ENCODE assay signal across 8 mouse cellular contexts in the genomic region with DNA sequence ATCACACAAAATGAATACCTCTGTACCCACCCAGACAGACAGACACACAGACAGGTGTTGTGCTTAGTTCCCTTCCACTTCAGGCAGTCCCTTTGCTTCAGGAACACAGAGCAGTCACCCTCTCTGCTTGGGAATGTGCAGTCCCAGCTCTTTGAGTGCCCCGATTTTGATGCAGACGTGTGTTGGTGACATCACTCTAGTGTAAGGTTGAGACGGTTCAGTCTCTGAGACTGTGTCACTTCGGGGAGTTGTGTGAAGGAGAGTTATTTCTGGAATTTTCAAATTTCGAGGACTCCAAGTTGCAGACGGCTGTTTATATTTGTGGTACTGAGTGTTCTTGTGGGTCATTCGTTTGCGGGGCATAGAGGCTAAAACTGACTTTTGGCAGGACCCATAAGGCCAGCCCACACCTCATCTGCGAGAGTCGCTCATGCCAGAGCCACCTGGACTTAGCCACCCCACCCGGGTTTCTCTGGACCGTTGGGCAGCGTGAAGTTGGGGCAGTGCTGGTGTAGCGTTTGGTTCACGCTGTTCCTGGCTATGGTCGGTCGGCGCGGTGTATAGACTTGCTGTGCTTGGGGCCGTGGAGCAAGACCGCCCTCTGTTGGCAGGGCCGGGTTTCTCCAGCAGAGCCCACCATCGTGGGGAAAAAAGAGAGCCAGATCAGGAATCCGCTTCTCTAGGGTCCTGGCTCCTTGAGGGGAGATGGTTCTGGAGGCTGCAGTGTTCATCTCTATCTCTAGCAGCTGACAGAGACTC. TPM values are rescaled to one million over a fixed set of nuclear protein-coding genes. Genes with fewer than 3 reads are reported as not detected.
DNase-seq lines count a peak whose midpoint lies in the region; ATAC-seq and TF ChIP-seq lines count a peak whose summit lies in the region.

No protein-coding gene starts in this region.

- WGBS in embryonic facial prominence, embryonic 14.5 days = 15% methylated on average over 24 of the region's 24 CpGs
- 18% methylated on average over 24 of the region's 24 CpGs for WGBS in heart, embryonic 10.5 days
- WGBS in liver, adult 2 months = 16% methylated on average over 24 of the region's 24 CpGs

- DNase-seq in A20 (ENCODE audit: low read depth, low spot score) = peak; percentile 83
- peak; percentile 88 for DNase-seq in adrenal gland, postnatal 14 days
- DNase-seq in embryonic facial prominence, embryonic 14.5 days (ENCODE audit: low spot score) = peak; percentile 74
- DNase-seq in heart, embryonic 10.5 days (ENCODE audit: low spot score) = peak; percentile 86
- peak; percentile 76 for DNase-seq in kidney, adult 9 months
- peak; percentile 45 for DNase-seq in liver, adult 2 months (ENCODE audit: extremely low read depth, low read depth, low spot score)
- DNase-seq in naive thymus-derived CD4-positive, alpha-beta T cell, adult 2 months (ENCODE audit: low read depth) = peak; percentile 89
- peak; percentile 74 to 90 for DNase-seq in spleen, postnatal 4 days (ENCODE audit: low spot score in 2 of 2)

- no peaks in the 10 kb centered on the region for H3K9me3 ChIP-seq in embryonic facial prominence, embryonic 14.5 days (ENCODE audit: control insufficient read depth, low read length)
- no peaks in the 10 kb centered on the region for H3K9me3 ChIP-seq in heart, embryonic 10.5 days

- H3K27ac ChIP-seq in embryonic facial prominence, embryonic 14.5 days (replicated peaks; ENCODE audit: low read depth, low read length) = no peak overlapping the region
- H3K27ac ChIP-seq in heart, embryonic 10.5 days = peak overlapping the region; percentile 17; the same call in 1 of the 2 replicates
- no peak overlapping the region for H3K27ac ChIP-seq in liver, adult 2 months (replicated peaks; ENCODE audit: insufficient read depth, low read depth, low read length)

- H3K4me3 ChIP-seq in embryonic facial prominence, embryonic 14.5 days (ENCODE audit: low read depth, low read length) = no peak overlapping the region
- H3K4me3 ChIP-seq in heart, embryonic 10.5 days = peak overlapping the region; percentile 37
- no peak overlapping the region; the same call in 1 of the 2 replicates for H3K4me3 ChIP-seq in liver, adult 2 months (ENCODE audit: insufficient read depth, low read depth, low read length)

- no peaks in the 10 kb centered on the region for H3K79me2 ChIP-seq in liver, adult 2 months (ENCODE audit: control insufficient read depth, insufficient read depth, low read length)

- H3K4me1 ChIP-seq in embryonic facial prominence, embryonic 14.5 days (ENCODE audit: control insufficient read depth, insufficient read depth, low read length) = peaks cover 3% of the 10 kb centered on the region; the same call in 1 of the 2 replicates
- peaks cover 23% of the 10 kb centered on the region for H3K4me1 ChIP-seq in heart, embryonic 10.5 days
- H3K4me1 ChIP-seq in liver, adult 2 months (ENCODE audit: control insufficient read depth, insufficient read depth, low read length) = no peaks in the 10 kb centered on the region

- H3K4me2 ChIP-seq in embryonic facial prominence, embryonic 14.5 days (ENCODE audit: low read depth, low read length) = peak overlapping the region; percentile 54

- H3K36me3 ChIP-seq in embryonic facial prominence, embryonic 14.5 days (ENCODE audit: control insufficient read depth, insufficient read depth, low read length) = no peaks in the 10 kb centered on the region
- no peaks in the 10 kb centered on the region for H3K36me3 ChIP-seq in heart, embryonic 10.5 days
- no peaks in the 10 kb centered on the region for H3K36me3 ChIP-seq in liver, adult 2 months (ENCODE audit: control insufficient read depth, insufficient read depth, low read length)

- peak; percentile 93 for ATAC-seq in embryonic facial prominence, embryonic 14.5 days (ENCODE audit: low read depth)

- H3K27me3 ChIP-seq in embryonic facial prominence, embryonic 14.5 days (replicated peaks; ENCODE audit: control insufficient read depth, insufficient read depth, low read length) = 0 out of 2 replicates have a peak, but pooled peaks cover 3% of the 10 kb centered on the region
- peaks cover 7% of the 10 kb centered on the region for H3K27me3 ChIP-seq in heart, embryonic 10.5 days (ENCODE audit: insufficient read depth, poor library complexity, severe bottlenecking)
- no peaks in the 10 kb centered on the region for H3K27me3 ChIP-seq in liver, adult 2 months (ENCODE audit: control insufficient read depth, insufficient read depth, low read length)

- TF ChIP-seq CTCF in liver, adult 2 months (IDR thresholded peaks at IDR 0.05; ENCODE audit: low read depth, low read length) = peak; percentile 97

- no peak for TF ChIP-seq POLR2A in liver, adult 2 months (IDR thresholded peaks at IDR 0.05; ENCODE audit: extremely low read depth, insufficient read depth, low read length)

- 0 out of 2 replicates have a peak overlapping the region, but pooled peaks have one; percentile 26 for H3K9ac ChIP-seq in embryonic facial prominence, embryonic 14.5 days (ENCODE audit: low read depth, low read length)
- 0 out of 2 replicates have a peak overlapping the region, but pooled peaks have one; percentile 16 for H3K9ac ChIP-seq in liver, adult 2 months (ENCODE audit: low read depth, low read length)

RNA-seq across cellular contexts. Expression of a gene that starts 30.6 kb away (rescaled TPM):
- total RNA-seq in adrenal gland, postnatal 14 days (2021) = 16.6 and 19.0 TPM in 2 replicates
- polyA plus RNA-seq in embryonic facial prominence, embryonic 14.5 days (2014; fragmentation: Nextera tagmentation; extraction: Ambion mirVana) = 45.7 and 48.6 TPM in 2 replicates
- polyA plus RNA-seq in heart, embryonic 10.5 days (2016; fragmentation: Nextera tagmentation; extraction: Ambion mirVana) = 64.3 and 70.4 TPM in 2 replicates
- total RNA-seq in liver, adult 2 months (2014; rRNA removed) = 79.5 and 112 TPM in 2 replicates
- 82.1 and 108 TPM in 2 replicates for polyA plus RNA-seq in liver, adult 2 months (2012; rRNA removed)

RNA-seq across cellular contexts. Expression of a gene that starts 35.0 kb away (rescaled TPM):
- 5.3 and 5.7 TPM in 2 replicates for total RNA-seq in adrenal gland, postnatal 14 days (2021)
- polyA plus RNA-seq in embryonic facial prominence, embryonic 14.5 days (2014; fragmentation: Nextera tagmentation; extraction: Ambion mirVana) = 3.7 and 4.6 TPM in 2 replicates
- polyA plus RNA-seq in heart, embryonic 10.5 days (2016; fragmentation: Nextera tagmentation; extraction: Ambion mirVana) = 0.58 and 1.1 TPM in 2 replicates
- under 0.01 and 0.13 TPM in 2 replicates for total RNA-seq in liver, adult 2 months (2014; rRNA removed)
- polyA plus RNA-seq in liver, adult 2 months (2012; rRNA removed) = 0.06 TPM in 1 of 2 replicates, not detected in the other

RNA-seq across cellular contexts. Expression of a gene that starts 48.4 kb away (rescaled TPM):
- 43.9 and 48.7 TPM in 2 replicates for total RNA-seq in adrenal gland, postnatal 14 days (2021)
- 24.1 and 25.9 TPM in 2 replicates for polyA plus RNA-seq in embryonic facial prominence, embryonic 14.5 days (2014; fragmentation: Nextera tagmentation; extraction: Ambion mirVana)
- polyA plus RNA-seq in heart, embryonic 10.5 days (2016; fragmentation: Nextera tagmentation; extraction: Ambion mirVana) = 46.5 and 68.4 TPM in 2 replicates
- total RNA-seq in liver, adult 2 months (2014; rRNA removed) = 5.7 and 5.9 TPM in 2 replicates
- 6.6 and 9.1 TPM in 2 replicates for polyA plus RNA-seq in liver, adult 2 months (2012; rRNA removed)

RNA-seq across cellular contexts. Expression of a gene that starts 54.9 kb away (rescaled TPM):
- total RNA-seq in adrenal gland, postnatal 14 days (2021) = 36.4 and 48.3 TPM in 2 replicates
- polyA plus RNA-seq in embryonic facial prominence, embryonic 14.5 days (2014; fragmentation: Nextera tagmentation; extraction: Ambion mirVana) = 49.2 and 51.6 TPM in 2 replicates
- 28.2 and 35.9 TPM in 2 replicates for polyA plus RNA-seq in heart, embryonic 10.5 days (2016; fragmentation: Nextera tagmentation; extraction: Ambion mirVana)
- 4.4 and 9.9 TPM in 2 replicates for total RNA-seq in liver, adult 2 months (2014; rRNA removed)
- 26.5 and 29.0 TPM in 2 replicates for polyA plus RNA-seq in liver, adult 2 months (2012; rRNA removed)
